Mouse (Mus musculus): ENCODE data around the gene Dna2. TPM values are rescaled to one million over a fixed set of nuclear protein-coding genes. Genes with fewer than 3 reads are reported as not detected.

Gene Dna2
- polyA plus RNA-seq, 1 experiment from 2014 or later: 22.2 TPM

DNA sequence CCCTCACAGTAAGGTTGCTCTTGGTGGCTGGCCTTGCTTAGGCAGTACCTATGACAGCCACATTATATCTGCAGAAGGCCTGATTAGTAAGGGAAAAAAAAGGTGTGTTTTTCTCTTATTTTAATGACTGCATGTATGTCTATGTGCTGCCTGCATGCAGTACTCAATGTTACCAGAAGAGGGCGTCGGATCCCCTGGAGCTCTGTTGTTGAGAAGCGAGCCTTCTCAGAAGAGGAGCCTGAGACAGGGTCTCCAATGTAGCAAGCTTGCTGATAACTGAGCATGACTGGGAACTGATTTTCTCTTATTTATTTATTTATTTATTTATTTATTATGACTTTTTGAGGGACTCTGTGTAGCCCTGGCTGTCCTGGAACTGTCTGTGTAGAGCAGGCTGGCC, 40.5 kb downstream of the Dna2 start:
- Histone ChIP-seq H3K4me1 (no peaks in the 10 kb centered on the region), H3K4me3 (replicated peaks) (no peak overlapping the region), H3K27me3 (no peaks in the 10 kb centered on the region), H3K9me3 (replicated peaks) (no peaks in the 10 kb centered on the region), H3K9ac (no peak overlapping the region), H3K36me3 (peaks cover 85% of the 10 kb centered on the region), H3K27ac (no peak overlapping the region), H3K4me2 (no peak overlapping the region)
- no peak for ATAC-seq (replicated peaks; ENCODE audit: low FRiP score)
- WGBS: 38% methylated on average over 3 of the region's 3 CpGs

DNA sequence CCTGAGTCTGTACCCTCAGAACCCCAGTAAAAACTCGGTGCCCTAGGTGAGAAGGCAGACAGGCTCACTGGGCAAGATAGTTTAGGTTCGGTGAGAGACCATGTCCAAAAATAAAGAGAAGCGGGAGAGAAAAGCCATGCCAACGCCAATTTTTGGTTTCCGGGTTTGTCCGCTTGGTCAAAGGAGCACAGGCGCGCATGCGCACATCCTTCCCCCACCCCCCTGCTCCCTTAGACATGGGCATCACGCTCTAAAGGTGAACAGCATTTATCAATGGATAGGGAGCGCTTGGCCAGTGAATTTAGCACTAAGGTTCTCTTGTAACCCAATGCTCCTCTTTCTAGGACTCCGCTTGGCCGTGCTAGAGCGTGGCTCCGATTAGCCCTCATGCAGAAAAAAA, 43.8 kb downstream of the Dna2 start:
- Histone ChIP-seq H3K9ac (no peak overlapping the region), H3K4me1 (no peaks in the 10 kb centered on the region), H3K27ac (no peak overlapping the region), H3K4me3 (replicated peaks) (no peak overlapping the region), H3K4me2 (no peak overlapping the region), H3K9me3 (replicated peaks) (no peaks in the 10 kb centered on the region), H3K27me3 (no peaks in the 10 kb centered on the region), H3K36me3 (peaks cover 84% of the 10 kb centered on the region)
- WGBS: 94% methylated on average over 15 of the region's 15 CpGs
- ATAC-seq (replicated peaks; ENCODE audit: low FRiP score): no peak

DNA sequence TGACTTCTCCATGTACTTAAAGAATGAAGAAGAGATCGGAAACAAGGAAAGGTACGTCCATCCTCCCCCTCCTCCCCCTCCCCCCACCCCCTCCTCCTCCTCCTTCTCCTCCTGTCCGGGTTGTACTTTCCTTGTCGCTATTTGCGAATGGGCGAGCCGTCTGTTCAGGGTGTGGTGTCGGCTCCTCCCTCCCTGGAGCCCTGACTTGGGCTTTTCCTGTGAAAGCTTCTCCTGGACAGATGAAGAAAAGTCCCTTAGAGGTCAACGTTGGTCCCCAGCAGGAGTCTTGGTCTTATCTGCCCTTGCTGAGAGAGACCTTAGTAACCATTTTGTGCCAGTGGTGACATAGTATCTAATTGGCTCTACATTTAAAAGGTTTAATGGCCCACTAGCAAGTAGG, 47.2 kb downstream of the Dna2 start:
- Histone ChIP-seq H3K4me2 (no peak overlapping the region), H3K27me3 (no peaks in the 10 kb centered on the region), H3K36me3 (peaks cover 92% of the 10 kb centered on the region), H3K4me3 (replicated peaks) (no peak overlapping the region), H3K4me1 (no peaks in the 10 kb centered on the region), H3K9me3 (replicated peaks) (no peaks in the 10 kb centered on the region), H3K9ac (no peak overlapping the region), H3K27ac (no peak overlapping the region)
- WGBS: 82% methylated on average over 7 of the region's 9 CpGs
- ATAC-seq (replicated peaks; ENCODE audit: low FRiP score): no peak

DNA sequence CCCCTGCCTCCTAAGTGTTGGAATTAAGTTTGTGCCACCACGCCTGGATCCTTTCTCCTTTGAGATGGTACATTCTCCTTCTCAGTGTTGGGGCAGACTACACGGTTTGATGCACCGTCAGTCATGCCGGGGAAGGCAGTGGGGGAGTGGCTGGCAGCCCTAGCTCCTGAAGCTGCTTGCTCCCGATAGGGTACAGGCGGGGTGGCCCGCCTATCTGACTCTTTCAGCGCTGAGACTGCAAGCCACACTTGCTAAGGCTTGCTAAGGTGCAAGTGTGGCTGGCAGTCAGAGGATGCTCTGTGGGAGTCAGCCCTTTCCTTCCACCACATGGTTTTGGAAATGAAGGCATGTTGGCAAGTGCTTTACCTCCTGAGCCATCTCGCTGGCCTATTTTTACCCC, 53.8 kb downstream of the Dna2 start:
- Histone ChIP-seq H3K4me1 (0 out of 2 replicates have a peak, but pooled peaks cover 6% of the 10 kb centered on the region), H3K4me3 (replicated peaks) (no peak overlapping the region), H3K27ac (peak overlapping the region; percentile 32; the same call in 1 of the 2 replicates), H3K27me3 (no peaks in the 10 kb centered on the region), H3K4me2 (no peak overlapping the region), H3K9ac (no peak overlapping the region), H3K9me3 (replicated peaks) (no peaks in the 10 kb centered on the region), H3K36me3 (peaks cover 91% of the 10 kb centered on the region)
- 52% methylated on average over 9 of the region's 9 CpGs for WGBS
- peak; percentile 76; the same call in 1 of the 2 replicates for ATAC-seq (replicated peaks; ENCODE audit: low FRiP score)

DNA sequence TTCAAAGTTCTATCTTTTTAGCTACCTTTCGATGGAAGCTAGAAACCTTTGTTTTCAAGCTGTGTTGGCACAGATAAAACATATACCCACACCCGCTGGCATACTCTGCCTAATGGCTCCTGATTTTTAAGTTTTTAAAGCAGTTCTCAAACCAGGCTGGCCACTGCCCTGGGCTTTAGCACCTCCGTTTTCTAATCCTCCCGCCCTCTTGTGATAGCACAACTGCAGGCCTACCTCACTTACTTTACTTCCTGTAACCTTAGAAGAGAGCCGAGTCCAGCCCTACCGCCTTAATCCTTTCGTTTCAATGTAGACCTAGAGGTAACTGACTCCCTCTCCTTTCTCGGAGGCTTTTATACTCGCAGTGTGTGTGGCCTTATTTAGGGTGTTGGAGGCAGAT, 56.4 kb downstream of the Dna2 start:
- H3K27ac ChIP-seq: no peak overlapping the region
- H3K9me3 ChIP-seq (replicated peaks): no peaks in the 10 kb centered on the region
- peaks cover 91% of the 10 kb centered on the region for H3K36me3 ChIP-seq
- H3K9ac ChIP-seq: no peak overlapping the region
- no peaks in the 10 kb centered on the region for H3K27me3 ChIP-seq
- 0 out of 2 replicates have a peak, but pooled peaks cover 6% of the 10 kb centered on the region for H3K4me1 ChIP-seq
- WGBS: 59% methylated on average over 9 of the region's 9 CpGs
- ATAC-seq (replicated peaks; ENCODE audit: low FRiP score): no peak
- H3K4me2 ChIP-seq: no peak overlapping the region
- H3K4me3 ChIP-seq (replicated peaks): no peak overlapping the region

DNA sequence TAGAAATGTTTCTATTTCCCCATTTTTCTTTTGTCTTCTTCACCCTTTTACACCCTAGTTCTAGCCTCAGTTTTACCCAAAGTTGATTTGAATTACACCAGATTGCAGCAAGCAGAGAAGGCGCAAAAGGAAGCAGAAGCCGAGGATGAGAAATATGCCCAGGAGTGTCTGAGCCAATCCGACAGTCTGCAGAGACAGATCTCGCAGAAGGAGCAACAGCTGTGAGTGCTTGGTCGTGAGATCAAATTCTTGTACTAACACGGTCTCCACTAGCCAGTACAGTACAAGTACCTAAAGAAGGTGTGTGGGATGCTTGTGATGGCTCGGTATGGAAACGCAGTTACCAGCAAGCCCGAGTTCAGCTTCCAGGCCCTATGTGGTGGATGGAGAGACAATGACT, 57.7 kb downstream of the Dna2 start:
- no peaks in the 10 kb centered on the region for H3K27me3 ChIP-seq
- H3K36me3 ChIP-seq: peaks cover 94% of the 10 kb centered on the region
- no peak overlapping the region for H3K27ac ChIP-seq
- no peak for ATAC-seq (replicated peaks; ENCODE audit: low FRiP score)
- WGBS: 88% methylated on average over 9 of the region's 9 CpGs
- 0 out of 2 replicates have a peak, but pooled peaks cover 6% of the 10 kb centered on the region for H3K4me1 ChIP-seq
- no peak overlapping the region for H3K4me2 ChIP-seq
- H3K9ac ChIP-seq: no peak overlapping the region
- H3K9me3 ChIP-seq (replicated peaks): no peaks in the 10 kb centered on the region
- H3K4me3 ChIP-seq (replicated peaks): no peak overlapping the region

DNA sequence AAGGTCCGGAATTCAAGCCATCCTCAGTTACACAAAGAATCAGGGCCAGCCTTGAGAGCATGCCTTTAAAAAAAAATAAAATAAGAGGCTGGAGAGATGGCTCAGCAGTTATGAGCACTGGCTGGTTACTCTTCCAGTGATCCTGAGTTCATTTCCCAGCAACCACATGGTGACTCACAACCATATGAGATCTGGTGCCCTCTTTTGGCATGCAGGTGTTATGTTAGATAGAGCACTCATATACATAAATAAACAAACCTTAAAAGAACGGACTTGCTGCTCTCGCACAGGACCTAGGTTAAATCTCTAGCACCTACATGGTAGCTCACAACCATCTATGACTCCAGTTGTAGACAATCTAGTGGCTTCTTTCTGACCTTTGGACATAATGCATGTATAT, 61.4 kb downstream of the Dna2 start:
- H3K4me3 ChIP-seq (replicated peaks): no peak overlapping the region
- WGBS: 66% methylated on average over 3 of the region's 3 CpGs
- H3K4me2 ChIP-seq: no peak overlapping the region
- H3K9me3 ChIP-seq (replicated peaks): no peaks in the 10 kb centered on the region
- ATAC-seq (replicated peaks; ENCODE audit: low FRiP score): no peak
- H3K36me3 ChIP-seq: peaks cover 93% of the 10 kb centered on the region
- no peak overlapping the region for H3K27ac ChIP-seq
- H3K4me1 ChIP-seq: no peaks in the 10 kb centered on the region
- H3K27me3 ChIP-seq: no peaks in the 10 kb centered on the region
- H3K9ac ChIP-seq: no peak overlapping the region

DNA sequence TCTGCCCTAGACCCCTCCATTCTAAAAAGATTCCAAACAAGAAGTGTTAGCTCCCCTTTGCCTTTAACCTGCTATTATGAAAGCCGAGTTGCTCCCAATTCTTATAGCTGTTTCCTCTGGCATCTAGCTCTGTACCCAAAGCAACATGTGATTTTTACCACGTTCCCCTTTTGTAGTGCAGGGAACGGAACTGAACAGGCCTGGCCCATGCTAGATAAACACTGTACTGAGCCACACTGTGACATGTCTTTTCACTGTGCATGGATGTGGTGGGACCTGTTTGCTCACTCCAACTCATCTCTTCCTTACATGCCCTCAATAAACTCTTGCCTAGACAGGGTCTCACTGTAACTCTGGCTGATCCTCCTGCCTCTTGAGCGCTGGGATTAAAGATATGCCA, 63.4 kb downstream of the Dna2 start:
- no peaks in the 10 kb centered on the region for H3K9me3 ChIP-seq (replicated peaks)
- H3K9ac ChIP-seq: no peak overlapping the region
- no peak for ATAC-seq (replicated peaks; ENCODE audit: low FRiP score)
- 88% methylated on average over 4 of the region's 4 CpGs for WGBS
- no peak overlapping the region for H3K4me2 ChIP-seq
- no peaks in the 10 kb centered on the region for H3K27me3 ChIP-seq
- no peak overlapping the region for H3K27ac ChIP-seq
- no peaks in the 10 kb centered on the region for H3K4me1 ChIP-seq
- H3K4me3 ChIP-seq (replicated peaks): no peak overlapping the region
- H3K36me3 ChIP-seq: peaks cover 92% of the 10 kb centered on the region

DNA sequence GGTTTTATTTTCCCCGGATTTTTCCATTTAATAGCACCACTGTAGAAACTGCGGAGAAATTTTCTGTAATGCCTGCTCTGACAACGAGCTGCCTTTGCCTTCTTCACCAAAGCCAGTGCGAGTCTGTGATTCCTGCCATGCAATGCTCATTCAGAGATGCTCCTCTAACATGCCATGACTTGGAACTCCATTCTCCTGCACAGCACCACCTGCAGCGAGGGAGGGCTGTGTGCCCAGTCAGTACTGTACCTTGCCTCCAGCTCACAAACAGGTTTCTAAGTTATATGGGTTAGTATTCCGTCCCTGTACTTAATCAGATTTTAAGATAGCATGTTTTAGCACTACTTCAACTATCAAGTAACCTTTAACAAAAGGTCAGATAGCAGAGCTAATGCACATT, 64.7 kb downstream of the Dna2 start:
- 85% methylated on average over 6 of the region's 6 CpGs for WGBS
- Histone ChIP-seq H3K4me2 (no peak overlapping the region), H3K9ac (no peak overlapping the region), H3K4me3 (replicated peaks) (no peak overlapping the region), H3K4me1 (no peaks in the 10 kb centered on the region), H3K36me3 (peaks cover 94% of the 10 kb centered on the region), H3K27ac (no peak overlapping the region), H3K9me3 (replicated peaks) (no peaks in the 10 kb centered on the region), H3K27me3 (no peaks in the 10 kb centered on the region)
- no peak for ATAC-seq (replicated peaks; ENCODE audit: low FRiP score)

DNA sequence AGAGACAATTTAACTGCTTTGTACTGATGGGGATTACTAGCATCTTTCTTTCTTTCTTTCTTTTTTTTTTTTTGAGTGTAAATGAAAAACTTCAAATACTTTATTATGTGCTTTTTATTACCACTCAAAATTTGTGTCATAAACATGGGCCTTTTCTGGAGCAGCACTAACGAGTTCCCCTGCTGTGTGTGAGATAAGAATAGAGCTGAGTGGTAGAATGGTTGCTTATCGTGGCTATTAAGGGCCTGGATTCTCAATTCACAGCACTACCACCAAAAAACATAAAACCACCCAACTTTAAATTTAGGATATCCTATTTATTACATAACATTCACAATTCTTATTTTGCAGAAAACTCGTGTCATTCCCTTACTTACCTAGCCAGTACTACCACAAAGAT, 66.7 kb downstream of the Dna2 start:
- no peaks in the 10 kb centered on the region for H3K9me3 ChIP-seq (replicated peaks)
- H3K4me2 ChIP-seq: no peak overlapping the region
- no peak overlapping the region for H3K27ac ChIP-seq
- no peaks in the 10 kb centered on the region for H3K4me1 ChIP-seq
- no peak for ATAC-seq (replicated peaks; ENCODE audit: low FRiP score)
- H3K27me3 ChIP-seq: no peaks in the 10 kb centered on the region
- H3K9ac ChIP-seq: no peak overlapping the region
- peaks cover 89% of the 10 kb centered on the region for H3K36me3 ChIP-seq
- WGBS: 84% methylated on average over 3 of the region's 3 CpGs
- H3K4me3 ChIP-seq (replicated peaks): no peak overlapping the region

DNA sequence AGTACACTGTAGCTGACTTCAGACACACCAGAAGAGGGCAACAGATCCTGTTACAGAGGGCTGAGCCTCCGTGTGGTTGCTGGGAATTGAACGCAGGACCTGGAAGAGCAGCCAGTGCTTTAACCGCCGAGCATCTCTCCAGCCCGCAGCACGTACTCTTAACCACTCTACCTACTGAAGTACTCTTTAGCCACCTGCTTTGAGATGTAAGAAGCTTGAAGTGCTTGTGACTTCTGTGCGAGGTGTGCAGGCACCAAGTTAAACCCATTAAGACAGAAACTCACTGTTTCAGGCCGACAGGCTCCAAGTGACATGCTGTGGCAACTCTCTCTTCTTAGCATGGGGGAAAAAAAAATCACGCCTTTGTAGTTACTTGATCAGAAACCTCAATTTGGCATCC, 67.3 kb downstream of the Dna2 start:
- no peak for ATAC-seq (replicated peaks; ENCODE audit: low FRiP score)
- H3K9me3 ChIP-seq (replicated peaks): no peaks in the 10 kb centered on the region
- peaks cover 87% of the 10 kb centered on the region for H3K36me3 ChIP-seq
- H3K27ac ChIP-seq: no peak overlapping the region
- H3K4me2 ChIP-seq: no peak overlapping the region
- H3K27me3 ChIP-seq: no peaks in the 10 kb centered on the region
- no peak overlapping the region for H3K4me3 ChIP-seq (replicated peaks)
- no peak overlapping the region for H3K9ac ChIP-seq
- 0 out of 2 replicates have a peak, but pooled peaks cover 2% of the 10 kb centered on the region for H3K4me1 ChIP-seq
- 94% methylated on average over 9 of the region's 9 CpGs for WGBS

DNA sequence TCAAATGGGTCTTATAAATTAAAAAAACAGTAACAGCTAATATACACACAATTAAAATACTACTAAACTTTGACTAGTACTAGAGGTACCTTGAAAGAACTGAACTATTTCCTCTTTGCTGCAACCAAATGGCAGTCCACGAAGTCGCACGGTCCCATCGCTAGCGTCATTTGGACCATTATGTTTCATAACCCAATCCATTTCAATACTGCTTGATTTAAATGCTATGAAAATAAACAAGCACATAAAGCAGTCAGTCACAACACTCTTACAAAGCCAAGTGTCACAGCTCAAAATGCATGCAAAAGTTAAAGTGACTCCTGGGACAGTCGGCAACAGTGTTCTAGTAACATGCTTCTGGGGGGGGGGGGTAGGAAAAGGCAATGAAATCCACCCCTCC, 72.5 kb downstream of the Dna2 start:
- 77% methylated on average over 6 of the region's 6 CpGs for WGBS
- ATAC-seq (replicated peaks; ENCODE audit: low FRiP score): no peak
- Histone ChIP-seq H3K36me3 (peaks cover 38% of the 10 kb centered on the region), H3K9ac (no peak overlapping the region), H3K27me3 (no peaks in the 10 kb centered on the region), H3K9me3 (replicated peaks) (no peaks in the 10 kb centered on the region), H3K4me3 (replicated peaks) (no peak overlapping the region), H3K27ac (no peak overlapping the region), H3K4me1 (peaks cover 26% of the 10 kb centered on the region), H3K4me2 (no peak overlapping the region)

DNA sequence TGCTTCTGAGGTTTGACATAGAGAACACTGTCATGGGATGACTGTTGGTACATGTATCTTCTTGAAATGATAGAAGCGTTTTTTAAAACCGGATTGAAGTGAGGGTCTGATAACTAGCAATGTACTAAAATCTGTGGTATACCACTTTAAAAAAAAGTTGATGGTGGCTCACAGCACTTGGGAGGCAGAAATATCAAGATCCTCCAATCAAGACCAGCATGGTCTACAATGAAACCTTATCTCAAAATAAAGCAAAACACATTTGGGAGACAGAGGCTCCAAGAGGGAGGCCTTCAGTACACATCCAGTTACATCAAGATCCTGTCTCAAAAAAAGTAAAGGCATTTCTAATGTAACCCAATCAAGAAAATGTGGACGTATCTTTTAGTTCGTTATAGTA, 74.9 kb downstream of the Dna2 start:
- Histone ChIP-seq H3K9me3 (replicated peaks) (no peaks in the 10 kb centered on the region), H3K36me3 (peaks cover 15% of the 10 kb centered on the region), H3K4me3 (replicated peaks) (peak overlapping the region; percentile 89), H3K4me2 (peak overlapping the region; percentile 61), H3K4me1 (peaks cover 43% of the 10 kb centered on the region), H3K9ac (peak overlapping the region; percentile 99), H3K27me3 (no peaks in the 10 kb centered on the region), H3K27ac (no peak overlapping the region)
- ATAC-seq (replicated peaks; ENCODE audit: low FRiP score): no peak
- WGBS: 40% methylated on average over 4 of the region's 4 CpGs

Data from kidney, embryonic 15.5 days (tissue).